Mouse (Mus musculus) bone marrow macrophage, adult 2 months (primary cell): ENCODE results near the gene Trpm8.

Experiments used
- CTCF ChIP-seq: IDR thresholded peaks from 2 replicates; pipeline ENCODE4 v1.5.1; 2012; ENCODE audit warnings: low read depth, mild to moderate bottlenecking, low read length, moderate library complexity
- POLR2A ChIP-seq: IDR thresholded peaks from 2 replicates; pipeline ENCODE4 v1.6.1; 2012; ENCODE audit warnings: mild to moderate bottlenecking, low read depth, low read length, borderline replicate concordance

- TF ChIP-seq CTCF = no peak
- no peak for TF ChIP-seq POLR2A
Measured at GRCm38 (mm10) chr1:88286887-88287696, 9.6 kb downstream of the Trpm8 start.
